Mouse (Mus musculus) CH12.LX (cell line): ENCODE measurements at regions not wholly inside any gene's neighbourhood (a gene's known extent, or its start where the extent isn't known, plus 50 kb on each side); places are given as distances from the start of the nearest gene placed in this dataset.

Source experiments
- MYC ChIP-seq: IDR thresholded peaks from 2 replicates; pipeline ENCODE4 v1.6.1; 2011; ENCODE audit warnings: low read depth, mild to moderate bottlenecking, improper control_type of control experiment, low read length
- POLR2A ChIP-seq: IDR thresholded peaks from 2 replicates; pipeline ENCODE4 v1.6.1; 2011; ENCODE audit warnings: low read depth, mild to moderate bottlenecking, improper control_type of control experiment, low read length

GRCm38 (mm10) chr16:58029674-58030073, 275.1 kb upstream of the Col8a1 start:
- no peak for TF ChIP-seq MYC
- no peak for TF ChIP-seq POLR2A
